Mouse (Mus musculus): ENCODE results near the gene Pilrb2.

DNA sequence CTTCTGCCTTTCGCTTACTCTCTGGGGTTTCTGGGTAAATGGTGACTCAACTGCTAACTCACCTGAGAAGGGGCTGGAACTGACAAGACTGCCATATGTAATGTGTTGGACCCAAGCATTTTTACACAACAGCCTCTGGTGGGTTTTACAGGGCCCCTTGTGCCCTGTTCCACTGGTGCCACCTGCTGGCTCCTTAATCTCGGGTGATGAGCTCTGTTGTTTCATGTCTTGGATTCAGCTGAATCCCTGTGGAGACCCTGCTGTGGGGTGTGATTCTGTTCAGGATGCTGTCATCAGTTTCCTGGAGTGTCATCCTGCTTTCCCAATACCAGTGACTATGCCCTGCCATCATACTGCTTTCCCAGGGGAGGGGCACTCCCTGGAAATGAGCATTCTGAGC lies 6.2 kb upstream of the Pilrb2 start:
- no peak for TF ChIP-seq CTCF (IDR thresholded peaks at IDR 0.05; ENCODE audit: borderline replicate concordance, control insufficient read depth, extremely low read depth, insufficient read depth, low read length, poor library complexity)
- TF ChIP-seq POLR2A (IDR thresholded peaks at IDR 0.05; ENCODE audit: control insufficient read depth, extremely low read depth, insufficient read depth, low read length, poor library complexity) = no peak

All from thymus, adult 2 months (tissue).